8 mouse cellular contexts compared by ENCODE assay signal in genomic region chr16:32277308-32278256, GRCm38 (mm10). TPM values are rescaled to one million over a fixed set of nuclear protein-coding genes. Genes with fewer than 3 reads are reported as not detected.
A peak's percentile ranks its signal among the peaks of the same experiment; 100 is the strongest.
DNase-seq lines count a peak whose midpoint lies in the region; ATAC-seq lines count a peak whose summit lies in the region.

TSS of gene Rnf168 (plus strand) at chr16:32277459.

- WGBS in embryonic facial prominence, embryonic 14.5 days: under 1% methylated on average over 44 of the region's 75 CpGs
- under 1% methylated on average over 75 of the region's 75 CpGs for WGBS in kidney, embryonic 14.5 days
- under 1% methylated on average over 75 of the region's 75 CpGs for WGBS in limb, embryonic 15.5 days

- peak within 1 kb of the TSS; percentile 73 for H3K4me2 ChIP-seq in embryonic facial prominence, embryonic 14.5 days (ENCODE audit: low read depth, low read length)
- H3K4me2 ChIP-seq in kidney, embryonic 14.5 days (replicated peaks; ENCODE audit: low read depth, low read length): peak within 1 kb of the TSS; percentile 54
- peak within 1 kb of the TSS; percentile 58 for H3K4me2 ChIP-seq in limb, embryonic 15.5 days

- H3K4me1 ChIP-seq in embryonic facial prominence, embryonic 14.5 days (ENCODE audit: control insufficient read depth, insufficient read depth, low read length): peaks cover 15% of the 10 kb centered on the region
- peaks cover 6% of the 10 kb centered on the region; the same call in 1 of the 2 replicates for H3K4me1 ChIP-seq in kidney, embryonic 14.5 days (ENCODE audit: control insufficient read depth, insufficient read depth, low read length)
- H3K4me1 ChIP-seq in limb, embryonic 15.5 days: peaks cover 8% of the 10 kb centered on the region

- peak within 1 kb of the TSS; percentile 86 for H3K4me3 ChIP-seq in embryonic facial prominence, embryonic 14.5 days (ENCODE audit: low read depth, low read length)
- H3K4me3 ChIP-seq in kidney, embryonic 14.5 days (ENCODE audit: low read length): peak within 1 kb of the TSS; percentile 87
- peak within 1 kb of the TSS; percentile 92 for H3K4me3 ChIP-seq in limb, embryonic 15.5 days

- peaks cover 23% of the 10 kb centered on the region for H3K36me3 ChIP-seq in embryonic facial prominence, embryonic 14.5 days (ENCODE audit: control insufficient read depth, insufficient read depth, low read length)
- H3K36me3 ChIP-seq in kidney, embryonic 14.5 days (ENCODE audit: control insufficient read depth, insufficient read depth, low read length): peaks cover 5% of the 10 kb centered on the region; the same call in 1 of the 2 replicates
- peaks cover 10% of the 10 kb centered on the region for H3K36me3 ChIP-seq in limb, embryonic 15.5 days

- H3K27ac ChIP-seq in embryonic facial prominence, embryonic 14.5 days (replicated peaks; ENCODE audit: low read depth, low read length): peak within 1 kb of the TSS; percentile 98
- H3K27ac ChIP-seq in kidney, embryonic 14.5 days (ENCODE audit: low read depth, low read length): peak within 1 kb of the TSS; percentile 97
- H3K27ac ChIP-seq in limb, embryonic 15.5 days: peak within 1 kb of the TSS; percentile 98

- peak within 1 kb of the TSS; percentile 93 for H3K9ac ChIP-seq in embryonic facial prominence, embryonic 14.5 days (ENCODE audit: low read depth, low read length)
- peak within 1 kb of the TSS; percentile 94 for H3K9ac ChIP-seq in kidney, embryonic 14.5 days (ENCODE audit: low read depth, low read length)
- H3K9ac ChIP-seq in limb, embryonic 15.5 days: peak within 1 kb of the TSS; percentile 82

- 0 out of 2 replicates have a peak, but pooled peaks cover 5% of the 10 kb centered on the region for H3K9me3 ChIP-seq in embryonic facial prominence, embryonic 14.5 days (ENCODE audit: control insufficient read depth, low read length)
- H3K9me3 ChIP-seq in kidney, embryonic 14.5 days (ENCODE audit: control insufficient read depth, low read length): peaks cover 7% of the 10 kb centered on the region; the same call in 1 of the 2 replicates
- no peaks in the 10 kb centered on the region for H3K9me3 ChIP-seq in limb, embryonic 15.5 days

- peak; percentile 96 for ATAC-seq in embryonic facial prominence, embryonic 14.5 days (ENCODE audit: low read depth)
- ATAC-seq in kidney, embryonic 14.5 days (ENCODE audit: low FRiP score, low TSS enrichment): peak; percentile 94
- ATAC-seq in limb, embryonic 15.5 days (ENCODE audit: insufficient number of reproducible peaks, low FRiP score, low TSS enrichment, low read depth): peak; percentile 85

- DNase-seq in 3T3-L1 (ENCODE audit: low read depth, low spot score): peak; percentile 94
- peak; percentile 73 to 85 for DNase-seq in adrenal gland, postnatal 4 days (ENCODE audit: low spot score in 2 of 2)
- DNase-seq in embryonic facial prominence, embryonic 14.5 days (ENCODE audit: low spot score): peak; percentile 96
- peak; percentile 91 to 93 for DNase-seq in heart, adult 9 months (ENCODE audit: low spot score in 2 of 2)
- peak; percentile 69 to 76 for DNase-seq in monocyte, adult 2 months (ENCODE audit: low read depth in 1 of 2, low spot score in 2 of 2)
- peak; percentile 88 for DNase-seq in spleen, postnatal 36 days (ENCODE audit: low spot score in 2 of 2)

- H3K27me3 ChIP-seq in embryonic facial prominence, embryonic 14.5 days (replicated peaks; ENCODE audit: control insufficient read depth, insufficient read depth, low read length): no peaks in the 10 kb centered on the region
- no peaks in the 10 kb centered on the region for H3K27me3 ChIP-seq in kidney, embryonic 14.5 days (ENCODE audit: control insufficient read depth, insufficient read depth, low read length)
- no peaks in the 10 kb centered on the region for H3K27me3 ChIP-seq in limb, embryonic 15.5 days

RNA-seq across cellular contexts. Expression of gene Rnf168, which starts in this region (rescaled TPM):
- total RNA-seq in adrenal gland, postnatal 4 days (2021): 10 to 100 TPM; 29.5 to 32.8 TPM
- 22.0 and 23.4 TPM in 2 replicates for polyA plus RNA-seq in embryonic facial prominence, embryonic 14.5 days (2014; fragmentation: Nextera tagmentation; extraction: Ambion mirVana)
- polyA plus RNA-seq in kidney, embryonic 14.5 days (2014; fragmentation: Nextera tagmentation; extraction: Ambion mirVana): 25.6 and 32.6 TPM in 2 replicates
- polyA plus RNA-seq in limb, embryonic 15.5 days (2015; fragmentation: Nextera tagmentation; extraction: Ambion mirVana): 29.8 and 31.4 TPM in 2 replicates

Comparison
In these comparisons a context has a peak if more than half of its experiments do, and no peak if none do; other contexts are left out.
1. Peak in every context shown above with its lines: DNase-seq, ATAC-seq, H3K4me3 ChIP-seq and H3K27ac ChIP-seq.